17 mouse cellular contexts compared by ENCODE assay signal in genomic region chr19:55422311-55423064, GRCm38 (mm10).
DNase-seq lines count a peak whose midpoint lies in the region; ATAC-seq lines count a peak whose summit lies in the region.
"Had no signal": no experiment of that assay in that cellular context is flagged by ENCODE, and none has a peak within 500 bp of the region (broad histone marks: within the 10 kb centered on the region; RNA-seq: fewer than 3 reads in every experiment).

No protein-coding gene starts in this region.

- peak; percentile 52 for DNase-seq in embryo, embryonic 10.5 days (ENCODE audit: low spot score)
- DNase-seq in hindbrain, embryonic 14.5 days (ENCODE audit: low spot score): no peak
- DNase-seq in heart, adult 18-20 months: no peak
- DNase-seq in frontal cortex, postnatal 36 days (ENCODE audit: low spot score in 2 of 2): no peak
- DNase-seq: cerebellum, postnatal 36 days; gastrocnemius, postnatal 36 days; kidney, postnatal 10 days; lung, adult 18-20 months; right cerebral cortex, postnatal 4 days; thymus, postnatal 4 days had no signal

- H3K36me3 ChIP-seq in forebrain, embryonic 12.5 days (replicated peaks): no peaks in the 10 kb centered on the region
- H3K36me3 ChIP-seq in hindbrain, embryonic 14.5 days (replicated peaks; ENCODE audit: control insufficient read depth, insufficient read depth): no peaks in the 10 kb centered on the region
- H3K36me3 ChIP-seq in midbrain, embryonic 15.5 days (replicated peaks): no peaks in the 10 kb centered on the region
- H3K36me3 ChIP-seq: intestine, embryonic 15.5 days; stomach, embryonic 15.5 days had no signal

- H3K9me3 ChIP-seq in forebrain, embryonic 12.5 days: no peaks in the 10 kb centered on the region
- no peaks in the 10 kb centered on the region for H3K9me3 ChIP-seq in hindbrain, embryonic 14.5 days (ENCODE audit: control insufficient read depth, low read length)
- H3K9me3 ChIP-seq in midbrain, embryonic 15.5 days: no peaks in the 10 kb centered on the region
- H3K9me3 ChIP-seq: intestine, embryonic 15.5 days; stomach, embryonic 15.5 days had no signal

- peak overlapping the region; percentile 21; the same call in 1 of the 2 replicates for H3K4me2 ChIP-seq in forebrain, embryonic 12.5 days
- H3K4me2 ChIP-seq in hindbrain, embryonic 14.5 days (replicated peaks): no peak overlapping the region
- H3K4me2 ChIP-seq in midbrain, embryonic 15.5 days: no peak overlapping the region
- H3K4me2 ChIP-seq: intestine, embryonic 15.5 days; stomach, embryonic 15.5 days had no signal

- peaks cover 12% of the 10 kb centered on the region; the same call in 1 of the 2 replicates for H3K27me3 ChIP-seq in forebrain, embryonic 12.5 days
- H3K27me3 ChIP-seq in hindbrain, embryonic 14.5 days (ENCODE audit: control insufficient read depth, insufficient read depth, low read length): no peaks in the 10 kb centered on the region
- no peaks in the 10 kb centered on the region for H3K27me3 ChIP-seq in midbrain, embryonic 15.5 days (replicated peaks)
- H3K27me3 ChIP-seq: intestine, embryonic 15.5 days; Patski; stomach, embryonic 15.5 days had no signal

- peaks cover 31% of the 10 kb centered on the region for H3K4me1 ChIP-seq in forebrain, embryonic 12.5 days
- H3K4me1 ChIP-seq in hindbrain, embryonic 14.5 days (replicated peaks; ENCODE audit: control insufficient read depth, insufficient read depth, low read length): no peaks in the 10 kb centered on the region
- peaks cover 18% of the 10 kb centered on the region for H3K4me1 ChIP-seq in midbrain, embryonic 15.5 days
- H3K4me1 ChIP-seq: intestine, embryonic 15.5 days; stomach, embryonic 15.5 days had no signal

- H3K4me3 ChIP-seq in forebrain, embryonic 12.5 days (replicated peaks): no peak overlapping the region
- H3K4me3 ChIP-seq in hindbrain, embryonic 14.5 days (replicated peaks; ENCODE audit: low read length): no peak overlapping the region
- no peak overlapping the region for H3K4me3 ChIP-seq in midbrain, embryonic 15.5 days
- H3K4me3 ChIP-seq: erythroblast, embryonic 14.5 days; intestine, embryonic 15.5 days; stomach, embryonic 15.5 days had no signal

- H3K9ac ChIP-seq in forebrain, embryonic 12.5 days: no peak overlapping the region
- H3K9ac ChIP-seq in hindbrain, embryonic 14.5 days: no peak overlapping the region
- no peak overlapping the region for H3K9ac ChIP-seq in midbrain, embryonic 15.5 days
- H3K9ac ChIP-seq: intestine, embryonic 15.5 days; stomach, embryonic 15.5 days had no signal

- WGBS in forebrain, embryonic 12.5 days: 26% methylated on average over 18 of the region's 18 CpGs
- whole genome bisulfite sequencing in hindbrain, embryonic 14.5 days: 32% methylated on average over 18 of the region's 18 CpGs
- WGBS in midbrain, embryonic 15.5 days: 32% methylated on average over 18 of the region's 18 CpGs

- peak; percentile 64 for ATAC-seq in forebrain, embryonic 12.5 days (ENCODE audit: low FRiP score)
- ATAC-seq in hindbrain, embryonic 14.5 days (ENCODE audit: low FRiP score): peak; percentile 48; the same call in 1 of the 2 replicates
- no peak; the same call in 1 of the 2 replicates for ATAC-seq in midbrain, embryonic 15.5 days (replicated peaks)
- ATAC-seq in activated CD4-positive, CD25-positive, alpha-beta regulatory T cell, adult 4 months: no peak
- ATAC-seq: intestine, embryonic 15.5 days; Patski had no signal

- peak overlapping the region; percentile 26; the same call in 1 of the 2 replicates for H3K27ac ChIP-seq in forebrain, embryonic 12.5 days
- no peak overlapping the region for H3K27ac ChIP-seq in hindbrain, embryonic 14.5 days
- peak overlapping the region; percentile 2; the same call in 1 of the 2 replicates for H3K27ac ChIP-seq in midbrain, embryonic 15.5 days
- H3K27ac ChIP-seq: intestine, embryonic 15.5 days; stomach, embryonic 15.5 days had no signal

Comparison
In these comparisons a context has a peak if more than half of its experiments do, and no peak if none do; other contexts are left out.
1. ATAC-seq: peak in forebrain, embryonic 12.5 days (single experiment) and hindbrain, embryonic 14.5 days (single experiment); none in midbrain, embryonic 15.5 days (single experiment) and activated CD4-positive, CD25-positive, alpha-beta regulatory T cell, adult 4 months (single experiment).